Mouse (Mus musculus) embryonic fibroblast, embryonic 13.5 days (primary cell): ENCODE results near the gene Mitd1.

Source experiments
- CTCF ChIP-seq: IDR thresholded peaks from 2 replicates; pipeline ENCODE4 v1.5.1; 2011; ENCODE audit warnings: mild to moderate bottlenecking, control low read depth, low read length, moderate library complexity, borderline replicate concordance; ENCODE audit not compliant: insufficient read depth
- POLR2A ChIP-seq: IDR thresholded peaks from 2 replicates; pipeline ENCODE4 v1.6.1; 2011; ENCODE audit warnings: low read depth, mild to moderate bottlenecking, control low read depth, low read length, moderate library complexity

DNA sequence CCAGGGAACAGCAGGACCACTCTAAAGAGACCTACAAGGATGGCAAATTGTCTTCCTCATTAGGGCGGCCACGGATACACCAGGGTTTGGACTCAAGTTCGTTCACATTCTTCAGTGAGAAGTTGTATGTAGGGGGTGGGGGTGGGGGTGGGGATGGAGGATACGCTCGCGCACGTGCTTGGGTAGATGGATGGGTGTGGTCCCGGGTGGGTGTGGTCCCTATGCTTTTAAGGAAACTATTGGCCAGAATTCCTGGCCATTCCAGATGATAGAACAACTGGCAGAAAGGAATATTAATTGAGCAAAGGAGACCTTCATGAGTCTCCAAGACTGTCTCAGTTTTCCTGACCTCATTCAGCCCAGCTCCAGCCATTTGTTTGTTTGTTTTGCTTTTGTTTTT is 35.8 kb upstream of the Mitd1 start:
- TF ChIP-seq CTCF = no peak
- TF ChIP-seq POLR2A = no peak
